Mouse (Mus musculus) bone marrow, adult 2 months (tissue): ENCODE data around the gene Tbxa2r. TPM values are rescaled to one million over a fixed set of nuclear protein-coding genes. Genes with fewer than 3 reads are reported as not detected.

Experiments used
- H3K27ac ChIP-seq: fragments of 200-500 bp; 2 replicates; pipeline ENCODE4 v1.5.1; 2012; ENCODE audit warnings: low read depth, mild to moderate bottlenecking, control low read depth, inconsistent platforms, low read length; ENCODE audit not compliant: control insufficient read depth, poor library complexity, insufficient read depth
- H3K4me1 ChIP-seq: fragments of 200-500 bp; 2 replicates; pipeline ENCODE4 v1.6.1; 2011; ENCODE audit warnings: low read length; ENCODE audit not compliant: control insufficient read depth, insufficient read depth
- H3K4me3 ChIP-seq: fragments of 200-500 bp; replicated peaks from 2 replicates; pipeline ENCODE3; 2011; ENCODE audit warnings: mild to moderate bottlenecking, low read depth, low read length, control low read depth; ENCODE audit not compliant: control insufficient read depth
- CTCF ChIP-seq: fragments of 200-500 bp; IDR thresholded peaks from 2 replicates; pipeline ENCODE4 v1.5.1; 2011; ENCODE audit warnings: low read length, control low read depth; ENCODE audit not compliant: control insufficient read depth, insufficient read depth
- POLR2A ChIP-seq: fragments of 200-500 bp; IDR thresholded peaks from 2 replicates; pipeline ENCODE4 v1.6.1; 2011; ENCODE audit warnings: low read depth, mild to moderate bottlenecking, control low read depth, low read length, borderline replicate concordance; ENCODE audit not compliant: control insufficient read depth
- WGBS: fragments of 180-500 bp; shearing (Covaris S2); methylation state at CpG from one replicate; pipeline ENCODE4 v1.1.7; 2018; 5-methylcytosine and 5-hydroxymethylcytosine counted together
- polyA plus RNA-seq: library from polyadenylated mRNA; stranded (reverse); fragments of >200 nt; gene quantifications from 2 replicates; pipeline ENCODE4 v1.2.4, GENCODE M21; 2011; ENCODE audit warnings: low replicate concordance; ENCODE audit not compliant: missing spikeins, insufficient read depth, insufficient read length

Gene Tbxa2r
- polyA plus RNA-seq, 1 experiment: 7.9 TPM

- WGBS: 14% methylated on average over 5 of the region's 5 CpGs
- Histone ChIP-seq H3K4me1 (peaks cover 4% of the 10 kb centered on the region), H3K27ac (peak overlapping the region; percentile 92), H3K4me3 (no peak overlapping the region)
- TF ChIP-seq CTCF (no peak), POLR2A (no peak)
Observed at GRCm38 (mm10) chr10:81382039-81382438, 53.5 kb downstream of the Tbxa2r start.

- Histone ChIP-seq H3K4me1 (peaks cover 4% of the 10 kb centered on the region), H3K27ac (peak within 1 kb of the TSS; percentile 54), H3K4me3 (peak within 1 kb of the TSS; percentile 83)
- 6% methylated on average over 54 of the region's 54 CpGs for WGBS
- TF ChIP-seq CTCF: no peak
- TF ChIP-seq POLR2A: peak; percentile 98
Observed at GRCm38 (mm10) chr10:81383802-81384604, 55.5 kb downstream of the Tbxa2r start, which contains the start of the genes Dohh and Gm48551. Gene Dohh, plus strand, starts transcription at chr10:81384428. Gene Gm48551, plus strand, starts transcription at chr10:81384466.

GRCm38 (mm10) chr10:81384605-81384982, 56.1 kb downstream of the Tbxa2r start:
- WGBS: under 1% methylated on average over 19 of the region's 19 CpGs
- Histone ChIP-seq H3K4me3 (peak overlapping the region; percentile 83), H3K4me1 (peaks cover 4% of the 10 kb centered on the region), H3K27ac (peak overlapping the region; percentile 54)
- TF ChIP-seq CTCF (no peak), POLR2A (no peak)

Other genes starting within 250 kb of the Tbxa2r start
- gene Creb3l3, start 229.9 kb upstream of the Tbxa2r start, polyA plus RNA-seq: 0.87 TPM in 1 of 2 replicates, not detected in the other
- 57.6 and 108 TPM in 2 replicates for gene Map2k2, start 222.8 kb upstream of the Tbxa2r start, polyA plus RNA-seq
- 28.2 and 31.0 TPM in 2 replicates for gene Zbtb7a, start 193.5 kb upstream of the Tbxa2r start, polyA plus RNA-seq
- gene Pias4, start 160.8 kb upstream of the Tbxa2r start, polyA plus RNA-seq: 11.1 and 29.0 TPM in 2 replicates
- gene Eef2, start 152.1 kb upstream of the Tbxa2r start, polyA plus RNA-seq: 347 and 468 TPM in 2 replicates
- 7.2 and 23.2 TPM in 2 replicates for gene Dapk3, start 145.7 kb upstream of the Tbxa2r start, polyA plus RNA-seq
- not detected in 2 replicates for gene 4930442H23Rik, start 144.9 kb upstream of the Tbxa2r start, polyA plus RNA-seq
- not detected in 2 replicates for gene Nmrk2, start 126.7 kb upstream of the Tbxa2r start, polyA plus RNA-seq
- gene Atcay, start 97.9 kb upstream of the Tbxa2r start, polyA plus RNA-seq: not detected in 2 replicates
- 0.32 and 2.5 TPM in 2 replicates for gene Zfr2, start 95.6 kb upstream of the Tbxa2r start, polyA plus RNA-seq
- gene Matk, start 75.8 kb upstream of the Tbxa2r start, polyA plus RNA-seq: 11.9 and 18.9 TPM in 2 replicates
- gene Mrpl54, start 61.8 kb upstream of the Tbxa2r start, polyA plus RNA-seq: 34.4 and 75.4 TPM in 2 replicates
- 14.6 and 32.8 TPM in 2 replicates for gene Apba3, start 61.8 kb upstream of the Tbxa2r start, polyA plus RNA-seq
- gene Tjp3, start 37.1 kb upstream of the Tbxa2r start, polyA plus RNA-seq: 3.0 and 3.4 TPM in 2 replicates
- 31.2 and 62.2 TPM in 2 replicates for gene Pip5k1c, start 35.8 kb upstream of the Tbxa2r start, polyA plus RNA-seq
- 24.0 and 36.6 TPM in 2 replicates for gene Cactin, start 7.6 kb upstream of the Tbxa2r start, polyA plus RNA-seq
- not detected in 2 replicates for gene Gipc3, start 14.5 kb downstream of the Tbxa2r start, polyA plus RNA-seq
- 56.9 and 60.7 TPM in 2 replicates for gene Hmg20b, start 21.7 kb downstream of the Tbxa2r start, polyA plus RNA-seq
- gene Mfsd12, start 28.8 kb downstream of the Tbxa2r start, polyA plus RNA-seq: 11.0 and 14.3 TPM in 2 replicates
- 4.5 and 12.3 TPM in 2 replicates for gene 4930404N11Rik, start 37.1 kb downstream of the Tbxa2r start, polyA plus RNA-seq
- gene Fzr1, start 49.8 kb downstream of the Tbxa2r start, polyA plus RNA-seq: 126 and 131 TPM in 2 replicates
- 14.6 and 23.0 TPM in 2 replicates for gene Dohh, start 55.7 kb downstream of the Tbxa2r start, polyA plus RNA-seq
- gene Gm48551, start 55.7 kb downstream of the Tbxa2r start, polyA plus RNA-seq: 3.4 and 4.3 TPM in 2 replicates
- not detected in 2 replicates for gene Gm48552, start 60.3 kb downstream of the Tbxa2r start, polyA plus RNA-seq
- 7.9 and 18.0 TPM in 2 replicates for gene Smim24, start 64.3 kb downstream of the Tbxa2r start, polyA plus RNA-seq
- 5.1 and 14.5 TPM in 2 replicates for gene Nfic, start 126.9 kb downstream of the Tbxa2r start, polyA plus RNA-seq
- 0.72 TPM in 1 of 2 replicates, not detected in the other for gene Celf5, start 154.0 kb downstream of the Tbxa2r start, polyA plus RNA-seq
- gene Ncln, start 167.7 kb downstream of the Tbxa2r start, polyA plus RNA-seq: 30.2 and 61.0 TPM in 2 replicates
- gene S1pr4, start 171.4 kb downstream of the Tbxa2r start, polyA plus RNA-seq: 7.6 and 15.8 TPM in 2 replicates
- gene Gna15, start 195.5 kb downstream of the Tbxa2r start, polyA plus RNA-seq: 5.4 and 9.4 TPM in 2 replicates
- gene Gna11, start 216.5 kb downstream of the Tbxa2r start, polyA plus RNA-seq: 12.3 and 23.8 TPM in 2 replicates
- 183 and 306 TPM in 2 replicates for gene Aes, start 230.8 kb downstream of the Tbxa2r start, polyA plus RNA-seq
- gene Tle2, start 245.8 kb downstream of the Tbxa2r start, polyA plus RNA-seq: 18.5 and 41.7 TPM in 2 replicates